Mouse (Mus musculus): ENCODE measurements around the gene Agpat1. TPM values are rescaled to one million over a fixed set of nuclear protein-coding genes. Genes with fewer than 3 reads are reported as not detected.

Agpat1 gene
- polyA plus RNA-seq, 1 experiment from 2014 or later, result 27.6 TPM

GRCm38 (mm10) chr17:34593752-34594525, 10.1 kb upstream of the Agpat1 start:
- no peak for TF ChIP-seq EP300 (optimal IDR thresholded peaks at IDR 0.05)
- peak; percentile 36; the same call in 1 of the 2 replicates for TF ChIP-seq CTCF (IDR thresholded peaks at IDR 0.05; ENCODE audit: low read depth)
- Histone ChIP-seq H3K9ac (ENCODE audit: low read length) (peak overlapping the region; percentile 95), H3K4me1 (replicated peaks; ENCODE audit: control insufficient read depth, insufficient read depth) (peaks cover 4% of the 10 kb centered on the region), H3K9me3 (ENCODE audit: control insufficient read depth, low read length) (no peaks in the 10 kb centered on the region), H3K36me3 (ENCODE audit: control insufficient read depth, insufficient read depth, low read length) (peaks cover 8% of the 10 kb centered on the region), H3K4me3 (ENCODE audit: low read depth, low read length) (peak overlapping the region; percentile 85), H3K27ac (replicated peaks) (peak overlapping the region; percentile 97), H3K27me3 (ENCODE audit: control insufficient read depth, insufficient read depth, low read length) (no peaks in the 10 kb centered on the region), H3K4me2 (replicated peaks; ENCODE audit: low read depth) (peak overlapping the region; percentile 89)
- DNase-seq (ENCODE audit: low spot score), result peak; percentile 64
- WGBS, result 39% methylated on average over 33 of the region's 34 CpGs
- no peak for ATAC-seq (ENCODE audit: low FRiP score, low TSS enrichment)

- DNase-seq (ENCODE audit: low spot score), result no peak
- H3K4me2 ChIP-seq (replicated peaks; ENCODE audit: low read depth), result no peak overlapping the region
- H3K9me3 ChIP-seq (ENCODE audit: control insufficient read depth, low read length), result no peaks in the 10 kb centered on the region
- peaks cover 2% of the 10 kb centered on the region for H3K4me1 ChIP-seq (replicated peaks; ENCODE audit: control insufficient read depth, insufficient read depth)
- H3K27me3 ChIP-seq (ENCODE audit: control insufficient read depth, insufficient read depth, low read length), result no peaks in the 10 kb centered on the region
- no peak overlapping the region for H3K4me3 ChIP-seq (ENCODE audit: low read depth, low read length)
- WGBS, result 52% methylated on average over 8 of the region's 8 CpGs
- H3K36me3 ChIP-seq (ENCODE audit: control insufficient read depth, insufficient read depth, low read length), result peaks cover 15% of the 10 kb centered on the region
- no peak for ATAC-seq (ENCODE audit: low FRiP score, low TSS enrichment)
- H3K9ac ChIP-seq (ENCODE audit: low read length), result no peak overlapping the region
- no peak for TF ChIP-seq CTCF (IDR thresholded peaks at IDR 0.05; ENCODE audit: low read depth)
- no peak for TF ChIP-seq EP300 (optimal IDR thresholded peaks at IDR 0.05)
- no peak overlapping the region for H3K27ac ChIP-seq (replicated peaks)
Measured at GRCm38 (mm10) chr17:34596098-34596497, 8.0 kb upstream of the Agpat1 start.

GRCm38 (mm10) chr17:34597566-34598095, 6.4 kb upstream of the Agpat1 start, which contains the start of gene Ager:
TSS of gene Ager (plus strand) at chr17:34597862.
- no peak within 1 kb of the TSS for H3K4me3 ChIP-seq (ENCODE audit: low read depth, low read length)
- H3K4me2 ChIP-seq (replicated peaks; ENCODE audit: low read depth), result no peak within 1 kb of the TSS; the same call in 1 of the 2 replicates
- no peak for ATAC-seq (ENCODE audit: low FRiP score, low TSS enrichment)
- TF ChIP-seq EP300 (optimal IDR thresholded peaks at IDR 0.05), result no peak
- TF ChIP-seq CTCF (IDR thresholded peaks at IDR 0.05; ENCODE audit: low read depth), result no peak
- 5% methylated on average over 5 of the region's 6 CpGs for WGBS
- DNase-seq (ENCODE audit: low spot score), result no peak
- H3K27me3 ChIP-seq (ENCODE audit: control insufficient read depth, insufficient read depth, low read length), result no peaks in the 10 kb centered on the region
- no peak within 1 kb of the TSS; the same call in 1 of the 2 replicates for H3K27ac ChIP-seq (replicated peaks)
- no peaks in the 10 kb centered on the region; the same call in 1 of the 2 replicates for H3K4me1 ChIP-seq (replicated peaks; ENCODE audit: control insufficient read depth, insufficient read depth)
- no peaks in the 10 kb centered on the region for H3K9me3 ChIP-seq (ENCODE audit: control insufficient read depth, low read length)
- peak within 1 kb of the TSS; percentile 31; the same call in 1 of the 2 replicates for H3K9ac ChIP-seq (ENCODE audit: low read length)
- H3K36me3 ChIP-seq (ENCODE audit: control insufficient read depth, insufficient read depth, low read length), result peaks cover 15% of the 10 kb centered on the region

DNA sequence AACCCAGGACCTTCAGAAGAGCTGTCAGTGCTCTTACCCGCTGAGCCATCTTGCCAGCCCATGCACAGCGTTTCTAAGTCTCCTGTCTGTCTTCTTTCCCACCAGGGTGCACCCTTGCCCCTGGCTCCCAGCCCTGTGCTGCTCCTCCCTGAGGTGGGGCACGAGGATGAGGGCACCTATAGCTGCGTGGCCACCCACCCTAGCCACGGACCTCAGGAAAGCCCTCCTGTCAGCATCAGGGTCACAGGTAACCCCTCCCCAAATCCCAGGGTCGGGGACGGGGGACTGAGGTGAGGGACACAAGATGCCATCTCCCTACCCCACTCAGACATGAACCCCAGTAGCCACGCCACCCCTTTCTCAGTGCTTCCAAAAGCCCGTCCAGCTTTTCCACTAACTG, 4.2 kb upstream of the Agpat1 start:
- Histone ChIP-seq H3K4me2 (replicated peaks; ENCODE audit: low read depth) (no peak overlapping the region), H3K9me3 (ENCODE audit: control insufficient read depth, low read length) (no peaks in the 10 kb centered on the region), H3K4me1 (replicated peaks; ENCODE audit: control insufficient read depth, insufficient read depth) (no peaks in the 10 kb centered on the region), H3K27me3 (ENCODE audit: control insufficient read depth, insufficient read depth, low read length) (no peaks in the 10 kb centered on the region), H3K4me3 (ENCODE audit: low read depth, low read length) (no peak overlapping the region), H3K36me3 (ENCODE audit: control insufficient read depth, insufficient read depth, low read length) (peaks cover 12% of the 10 kb centered on the region), H3K27ac (replicated peaks) (no peak overlapping the region), H3K9ac (ENCODE audit: low read length) (no peak overlapping the region)
- WGBS, result 67% methylated on average over 9 of the region's 9 CpGs
- no peak for ATAC-seq (ENCODE audit: low FRiP score, low TSS enrichment)
- no peak for TF ChIP-seq CTCF (IDR thresholded peaks at IDR 0.05; ENCODE audit: low read depth)
- no peak for TF ChIP-seq EP300 (optimal IDR thresholded peaks at IDR 0.05)
- DNase-seq (ENCODE audit: low spot score), result no peak

GRCm38 (mm10) chr17:34601796-34602195, 2.3 kb upstream of the Agpat1 start:
- WGBS, result 75% methylated on average over 12 of the region's 12 CpGs
- no peak overlapping the region for H3K4me2 ChIP-seq (replicated peaks; ENCODE audit: low read depth)
- TF ChIP-seq CTCF (IDR thresholded peaks at IDR 0.05; ENCODE audit: low read depth) (no peak), EP300 (optimal IDR thresholded peaks at IDR 0.05) (no peak)
- ATAC-seq (ENCODE audit: low FRiP score, low TSS enrichment) (no peak), DNase-seq (ENCODE audit: low spot score) (no peak)
- H3K4me1 ChIP-seq (replicated peaks; ENCODE audit: control insufficient read depth, insufficient read depth), result 0 out of 2 replicates have a peak, but pooled peaks cover 3% of the 10 kb centered on the region
- H3K4me3 ChIP-seq (ENCODE audit: low read depth, low read length), result no peak overlapping the region
- peaks cover 8% of the 10 kb centered on the region for H3K36me3 ChIP-seq (ENCODE audit: control insufficient read depth, insufficient read depth, low read length)
- no peak overlapping the region for H3K27ac ChIP-seq (replicated peaks)
- no peaks in the 10 kb centered on the region for H3K27me3 ChIP-seq (ENCODE audit: control insufficient read depth, insufficient read depth, low read length)
- no peak overlapping the region for H3K9ac ChIP-seq (ENCODE audit: low read length)
- no peaks in the 10 kb centered on the region for H3K9me3 ChIP-seq (ENCODE audit: control insufficient read depth, low read length)

Measured in stomach, postnatal 0 days (tissue).